Mouse (Mus musculus) hindbrain, embryonic 13.5 days (tissue): ENCODE data around the gene Itpk1. TPM values are rescaled to one million over a fixed set of nuclear protein-coding genes. Genes with fewer than 3 reads are reported as not detected.
A peak's percentile ranks its signal among the peaks of the same experiment; 100 is the strongest.

Experiments
- ATAC-seq: fragments of 200-750 bp; cut with Nextera tagmentation; 2 replicates; pipeline ENCODE4 v1.8.0; 2017; ENCODE audit warnings: moderate TSS enrichment; ENCODE audit not compliant: low FRiP score
- H3K27ac ChIP-seq: fragments of 300-500 bp; sonication (generic); 2 replicates; pipeline ENCODE4 v1.5.1; 2015; ENCODE audit warnings: inconsistent platforms, mild to moderate bottlenecking, moderate library complexity
- H3K27me3 ChIP-seq: fragments of 300-500 bp; sonication (generic); 2 replicates; pipeline ENCODE4 v1.6.1; 2015; ENCODE audit warnings: mild to moderate bottlenecking, inconsistent platforms
- H3K36me3 ChIP-seq: fragments of 300-500 bp; sonication (generic); 2 replicates; pipeline ENCODE4 v1.6.1; 2015; ENCODE audit warnings: mild to moderate bottlenecking, inconsistent platforms
- H3K4me1 ChIP-seq: fragments of 300-500 bp; sonication (generic); replicated peaks from 2 replicates; pipeline ENCODE4 v1.6.1; 2015; ENCODE audit warnings: inconsistent platforms
- H3K4me2 ChIP-seq: fragments of 300-500 bp; sonication (generic); 2 replicates; pipeline ENCODE4 v1.6.1; 2015; ENCODE audit warnings: inconsistent platforms, mild to moderate bottlenecking, moderate library complexity
- H3K4me3 ChIP-seq: fragments of 300-500 bp; sonication (generic); 2 replicates; pipeline ENCODE4 v1.5.1; 2015; ENCODE audit warnings: mild to moderate bottlenecking, inconsistent platforms
- H3K9ac ChIP-seq: fragments of 300-500 bp; sonication (generic); 2 replicates; pipeline ENCODE4 v1.6.1; 2015; ENCODE audit warnings: mild to moderate bottlenecking, inconsistent platforms
- H3K9me3 ChIP-seq: fragments of 300-500 bp; sonication (generic); 2 replicates; pipeline ENCODE4 v1.6.1; 2016; ENCODE audit warnings: inconsistent platforms
- WGBS: fragments of 180-500 bp; shearing (Covaris S2); methylation state at CpG from one replicate; pipeline ENCODE4 v1.1.7; 2015; 5-methylcytosine and 5-hydroxymethylcytosine counted together
- polyA plus RNA-seq: library from polyadenylated mRNA; unstranded; fragments of >200 nt; fragmentation: Nextera tagmentation; extraction: Ambion mirVana; gene quantifications from 2 replicates; pipeline ENCODE4 v1.2.1, GENCODE M21; 2015

Gene Itpk1
- polyA plus RNA-seq = 23.0 and 23.4 TPM in 2 replicates

GRCm38 (mm10) chr12:102704457-102705198, at the start of gene Itpk1:
Gene Itpk1, minus strand, starts transcription at chr12:102704930.
- Histone ChIP-seq H3K4me1 (peaks cover 47% of the 10 kb centered on the region), H3K4me2 (peak within 1 kb of the TSS; percentile 87), H3K9me3 (no peaks in the 10 kb centered on the region), H3K9ac (peak within 1 kb of the TSS; percentile 83), H3K27ac (peak within 1 kb of the TSS; percentile 92), H3K27me3 (peaks cover 9% of the 10 kb centered on the region; the same call in 1 of the 2 replicates), H3K4me3 (peak within 1 kb of the TSS; percentile 69), H3K36me3 (no peaks in the 10 kb centered on the region)
- WGBS = under 1% methylated on average over 78 of the region's 105 CpGs
- peak; percentile 83 for ATAC-seq

GRCm38 (mm10) chr12:102748256-102748655, 43.5 kb upstream of the Itpk1 start:
- no peak for ATAC-seq
- 89% methylated on average over 3 of the region's 3 CpGs for WGBS
- Histone ChIP-seq H3K4me1 (peaks cover 11% of the 10 kb centered on the region), H3K9me3 (no peaks in the 10 kb centered on the region), H3K4me3 (no peak overlapping the region), H3K9ac (no peak overlapping the region), H3K27me3 (no peaks in the 10 kb centered on the region), H3K27ac (no peak overlapping the region), H3K4me2 (no peak overlapping the region), H3K36me3 (peaks cover 14% of the 10 kb centered on the region)

DNA sequence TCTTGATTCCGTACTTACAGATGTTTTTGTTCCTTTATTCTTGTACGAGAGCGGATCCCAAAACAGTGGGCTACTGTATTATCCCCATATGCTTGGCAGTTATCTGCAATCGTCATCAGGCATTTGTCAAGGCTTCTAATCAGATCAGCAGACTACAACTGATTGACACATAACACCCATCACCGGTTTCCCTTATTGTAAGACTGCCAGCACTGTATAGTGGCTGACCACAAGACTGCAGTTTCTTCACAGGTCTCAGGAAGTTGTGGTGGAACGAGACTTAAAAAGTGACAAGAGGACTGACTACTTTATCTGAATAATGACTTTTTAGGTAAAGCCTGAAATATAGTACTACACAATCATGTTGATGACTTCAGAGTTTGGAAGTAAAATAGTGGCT, 40.1 kb upstream of the Itpk1 start:
- H3K36me3 ChIP-seq = peaks cover 14% of the 10 kb centered on the region
- H3K27ac ChIP-seq = no peak overlapping the region
- 63% methylated on average over 6 of the region's 6 CpGs for WGBS
- H3K9me3 ChIP-seq = no peaks in the 10 kb centered on the region
- H3K4me3 ChIP-seq = peak overlapping the region; percentile 64; the same call in 1 of the 2 replicates
- peaks cover 30% of the 10 kb centered on the region for H3K4me1 ChIP-seq
- no peaks in the 10 kb centered on the region for H3K27me3 ChIP-seq
- H3K4me2 ChIP-seq = peak overlapping the region; percentile 90
- peak overlapping the region; percentile 81 for H3K9ac ChIP-seq
- ATAC-seq = no peak

GRCm38 (mm10) chr12:102743589-102744574, 39.2 kb upstream of the Itpk1 start, which contains the start of the genes Moap1 and Tmem251:
Gene Moap1, minus strand, starts transcription at chr12:102743661.
Gene Tmem251, plus strand, starts transcription at chr12:102743762.
- Histone ChIP-seq H3K27ac (peak within 1 kb of the TSS; percentile 91), H3K4me3 (peak within 1 kb of the TSS; percentile 64), H3K27me3 (no peaks in the 10 kb centered on the region), H3K4me1 (peaks cover 30% of the 10 kb centered on the region), H3K4me2 (peak within 1 kb of the TSS; percentile 90), H3K9ac (peak within 1 kb of the TSS; percentile 81), H3K9me3 (no peaks in the 10 kb centered on the region), H3K36me3 (peaks cover 9% of the 10 kb centered on the region)
- peak; percentile 98 for ATAC-seq
- WGBS = under 1% methylated on average over 63 of the region's 63 CpGs

GRCm38 (mm10) chr12:102743036-102743588, 38.4 kb upstream of the Itpk1 start:
- peak; percentile 83 for ATAC-seq
- H3K4me1 ChIP-seq = peaks cover 30% of the 10 kb centered on the region
- WGBS = under 1% methylated on average over 33 of the region's 33 CpGs
- peaks cover 3% of the 10 kb centered on the region for H3K36me3 ChIP-seq
- H3K27me3 ChIP-seq = no peaks in the 10 kb centered on the region
- H3K9ac ChIP-seq = peak overlapping the region; percentile 81
- peak overlapping the region; percentile 64 for H3K4me3 ChIP-seq
- no peaks in the 10 kb centered on the region for H3K9me3 ChIP-seq
- H3K4me2 ChIP-seq = peak overlapping the region; percentile 90
- H3K27ac ChIP-seq = peak overlapping the region; percentile 91

DNA sequence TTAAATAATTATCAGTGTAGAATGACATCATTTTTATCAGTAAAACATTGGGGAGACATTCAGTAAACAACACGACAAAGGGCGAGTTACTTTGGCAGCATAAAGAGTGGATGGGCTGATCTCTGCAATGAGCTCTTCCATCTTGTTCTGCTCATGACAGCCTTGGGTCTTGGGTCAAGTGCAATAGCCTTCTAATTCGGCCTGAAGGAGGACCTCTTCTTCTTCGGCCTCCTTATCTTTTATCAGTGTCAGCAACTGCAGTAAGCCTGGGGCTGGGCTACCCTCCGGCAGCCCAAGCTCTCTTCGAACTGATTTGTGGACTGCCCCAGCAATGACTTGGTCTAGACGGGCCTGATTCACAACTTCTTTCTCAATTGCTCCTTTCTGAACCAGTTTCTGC, 37.3 kb upstream of the Itpk1 start:
- peaks cover 30% of the 10 kb centered on the region for H3K4me1 ChIP-seq
- H3K4me2 ChIP-seq = peak overlapping the region; percentile 90
- H3K4me3 ChIP-seq = 0 out of 2 replicates have a peak overlapping the region, but pooled peaks have one; percentile 64
- no peaks in the 10 kb centered on the region for H3K9me3 ChIP-seq
- WGBS = 85% methylated on average over 7 of the region's 7 CpGs
- H3K27me3 ChIP-seq = no peaks in the 10 kb centered on the region
- peak overlapping the region; percentile 81 for H3K9ac ChIP-seq
- H3K27ac ChIP-seq = no peak overlapping the region
- no peak for ATAC-seq
- no peaks in the 10 kb centered on the region; the same call in 1 of the 2 replicates for H3K36me3 ChIP-seq

- Histone ChIP-seq H3K4me1 (peaks cover 30% of the 10 kb centered on the region), H3K36me3 (no peaks in the 10 kb centered on the region), H3K4me3 (no peak overlapping the region), H3K9me3 (no peaks in the 10 kb centered on the region), H3K4me2 (no peak overlapping the region), H3K27ac (no peak overlapping the region), H3K27me3 (no peaks in the 10 kb centered on the region), H3K9ac (no peak overlapping the region)
- 60% methylated on average over 3 of the region's 3 CpGs for WGBS
- ATAC-seq = no peak
Observed at GRCm38 (mm10) chr12:102740285-102740684, 35.6 kb upstream of the Itpk1 start.

- no peak for ATAC-seq
- no peaks in the 10 kb centered on the region for H3K9me3 ChIP-seq
- no peak overlapping the region for H3K4me3 ChIP-seq
- H3K4me1 ChIP-seq = peaks cover 21% of the 10 kb centered on the region
- WGBS = 84% methylated on average over 5 of the region's 5 CpGs
- H3K27ac ChIP-seq = no peak overlapping the region
- no peak overlapping the region for H3K9ac ChIP-seq
- H3K36me3 ChIP-seq = no peaks in the 10 kb centered on the region
- H3K4me2 ChIP-seq = no peak overlapping the region
- H3K27me3 ChIP-seq = no peaks in the 10 kb centered on the region
Observed at GRCm38 (mm10) chr12:102739096-102739495, 34.4 kb upstream of the Itpk1 start.

DNA sequence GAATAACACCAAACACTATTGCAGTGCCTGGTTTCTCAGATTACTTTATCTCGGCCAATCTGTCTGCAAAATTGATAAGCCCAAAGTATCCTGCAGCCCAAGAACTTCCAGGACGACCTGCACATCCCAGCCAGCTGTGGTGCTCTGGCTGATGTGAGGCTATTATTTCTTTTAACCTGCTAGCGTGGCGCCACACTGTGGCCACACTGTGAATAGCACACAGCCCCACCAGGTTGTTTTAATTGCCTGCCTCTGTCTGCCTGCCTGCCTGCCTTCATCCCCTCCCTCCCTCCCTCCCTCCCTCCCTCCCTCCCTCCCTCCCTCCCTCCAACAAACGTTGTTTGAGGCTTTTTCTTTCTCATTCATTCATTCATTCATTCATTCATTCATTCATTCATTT, 28.7 kb upstream of the Itpk1 start:
- no peak overlapping the region for H3K9ac ChIP-seq
- no peak for ATAC-seq
- H3K36me3 ChIP-seq = no peaks in the 10 kb centered on the region
- no peak overlapping the region for H3K4me2 ChIP-seq
- peaks cover 23% of the 10 kb centered on the region for H3K4me1 ChIP-seq
- H3K9me3 ChIP-seq = no peaks in the 10 kb centered on the region
- no peaks in the 10 kb centered on the region for H3K27me3 ChIP-seq
- H3K4me3 ChIP-seq = no peak overlapping the region
- WGBS = 11% methylated on average over 5 of the region's 5 CpGs
- no peak overlapping the region for H3K27ac ChIP-seq

DNA sequence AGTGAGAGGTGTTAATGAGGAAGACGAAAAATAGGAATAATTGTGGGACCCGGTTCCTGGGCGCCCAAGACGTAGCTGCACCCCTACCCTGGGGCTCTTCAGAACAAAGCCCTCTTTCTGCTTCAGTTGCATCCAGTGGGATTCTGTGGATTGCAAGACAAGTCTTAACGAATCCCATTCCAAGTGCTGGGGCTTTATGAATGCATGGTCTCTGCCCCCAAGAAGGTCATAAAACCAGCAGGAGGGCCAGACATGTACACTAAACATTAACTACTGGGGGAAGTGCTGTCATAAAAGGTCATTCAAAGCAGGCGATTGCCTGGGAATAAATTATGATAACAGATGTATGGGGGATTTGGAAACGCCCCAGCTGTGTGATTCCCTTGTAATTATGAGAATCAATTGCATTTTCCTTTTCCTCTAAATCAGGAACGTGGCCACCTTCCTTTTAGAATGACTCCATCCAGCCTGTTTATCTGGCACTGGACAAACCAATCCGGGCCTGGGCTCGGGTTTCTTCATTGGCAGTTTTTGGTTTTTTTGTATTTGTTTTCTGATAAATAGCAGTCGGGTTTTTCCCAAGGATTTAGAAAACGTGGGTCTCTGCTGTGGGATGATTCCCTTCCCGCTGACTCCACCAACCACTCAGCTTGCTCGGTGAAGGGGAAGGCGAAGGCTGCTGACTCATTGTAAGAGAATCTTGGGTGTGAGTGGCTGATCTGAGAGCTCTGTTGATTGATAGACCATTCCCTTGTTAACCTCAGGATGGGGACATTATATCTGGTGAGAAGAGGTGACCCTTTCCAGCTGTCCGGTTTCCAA, 26.3 kb upstream of the Itpk1 start:
- Histone ChIP-seq H3K9me3 (no peaks in the 10 kb centered on the region), H3K27me3 (no peaks in the 10 kb centered on the region), H3K36me3 (no peaks in the 10 kb centered on the region), H3K4me1 (peaks cover 23% of the 10 kb centered on the region), H3K4me3 (peak overlapping the region; percentile 25), H3K9ac (peak overlapping the region; percentile 55), H3K4me2 (peak overlapping the region; percentile 54), H3K27ac (peak overlapping the region; percentile 92)
- 28% methylated on average over 16 of the region's 16 CpGs for WGBS
- peak; percentile 44 for ATAC-seq
